In genomic region chr2:13793969-13794363, GRCm38 (mm10) we compare ENCODE assay signal across 8 mouse cellular contexts. TPM values are rescaled to one million over a fixed set of nuclear protein-coding genes. Genes with fewer than 3 reads are reported as not detected.
DNase-seq lines count a peak whose midpoint lies in the region; ATAC-seq and TF ChIP-seq lines count a peak whose summit lies in the region.

Gene St8sia6, minus strand, starts transcription at chr2:13794064.

- no peaks in the 10 kb centered on the region; the same call in 1 of the 2 replicates for H3K27me3 ChIP-seq in testis, adult 2 months (ENCODE audit: control insufficient read depth, insufficient read depth, low read length)
- peaks cover 15% of the 10 kb centered on the region for H3K27me3 ChIP-seq in limb, embryonic 14.5 days (ENCODE audit: control insufficient read depth, insufficient read depth, low read length)
- H3K27me3 ChIP-seq in stomach, embryonic 16.5 days (ENCODE audit: control insufficient read depth, insufficient read depth, low read length) = peaks cover 23% of the 10 kb centered on the region

- 56% methylated on average over 8 of the region's 8 CpGs for WGBS in limb, embryonic 14.5 days
- 54% methylated on average over 8 of the region's 8 CpGs for WGBS in stomach, embryonic 16.5 days

- peaks cover 5% of the 10 kb centered on the region; the same call in 1 of the 2 replicates for H3K4me1 ChIP-seq in testis, adult 2 months (ENCODE audit: control insufficient read depth, insufficient read depth, low read length)
- no peaks in the 10 kb centered on the region; the same call in 1 of the 2 replicates for H3K4me1 ChIP-seq in limb, embryonic 14.5 days (ENCODE audit: control insufficient read depth, insufficient read depth, low read length)
- no peaks in the 10 kb centered on the region for H3K4me1 ChIP-seq in stomach, embryonic 16.5 days (ENCODE audit: control insufficient read depth, insufficient read depth, low read length)

- DNase-seq in gastrocnemius, adult 2 months = no peak
- no peak for DNase-seq in gastrocnemius, postnatal 36 days
- DNase-seq in testis, postnatal 14 days (ENCODE audit: low spot score) = no peak
- no peak for DNase-seq in limb, embryonic 14.5 days (ENCODE audit: low spot score)
- no peak for DNase-seq in thymus, postnatal 10 days (ENCODE audit: low spot score in 2 of 2)

- peak within 1 kb of the TSS; percentile 57 for H3K9ac ChIP-seq in limb, embryonic 14.5 days (ENCODE audit: low read depth, low read length, severe bottlenecking)
- H3K9ac ChIP-seq in stomach, embryonic 16.5 days (ENCODE audit: low read length) = peak within 1 kb of the TSS; percentile 66

- H3K27ac ChIP-seq in gastrocnemius, adult 2 months = peak within 1 kb of the TSS; percentile 46; the same call in 1 of the 2 replicates
- no peak within 1 kb of the TSS for H3K27ac ChIP-seq in testis, adult 2 months (ENCODE audit: control insufficient read depth, insufficient read depth, low read depth, low read length)
- H3K27ac ChIP-seq in limb, embryonic 14.5 days (replicated peaks; ENCODE audit: low read depth, low read length) = no peak within 1 kb of the TSS
- no peak within 1 kb of the TSS for H3K27ac ChIP-seq in stomach, embryonic 16.5 days (ENCODE audit: low read length)

- H3K9me3 ChIP-seq in limb, embryonic 14.5 days (ENCODE audit: control insufficient read depth, low read length) = no peaks in the 10 kb centered on the region
- no peaks in the 10 kb centered on the region for H3K9me3 ChIP-seq in stomach, embryonic 16.5 days (replicated peaks; ENCODE audit: control insufficient read depth, low read length)

- intact Hi-C loops in gastrocnemius, adult 2 months (cut with DNase I) = no loop called here
- intact Hi-C loops in gastrocnemius, postnatal 36 days (cut with DNase I) = no loop called here

- H3K4me2 ChIP-seq in limb, embryonic 14.5 days (replicated peaks; ENCODE audit: low read depth, low read length, severe bottlenecking) = peak within 1 kb of the TSS; percentile 97
- H3K4me2 ChIP-seq in stomach, embryonic 16.5 days (ENCODE audit: low read depth, low read length) = peak within 1 kb of the TSS; percentile 98

- no peaks in the 10 kb centered on the region for H3K36me3 ChIP-seq in testis, adult 2 months (ENCODE audit: control insufficient read depth, insufficient read depth, low read length)
- H3K36me3 ChIP-seq in limb, embryonic 14.5 days (ENCODE audit: control insufficient read depth, insufficient read depth, low read length) = no peaks in the 10 kb centered on the region
- no peaks in the 10 kb centered on the region for H3K36me3 ChIP-seq in stomach, embryonic 16.5 days (ENCODE audit: control insufficient read depth, insufficient read depth, low read length)

- peak within 1 kb of the TSS; percentile 71 for H3K4me3 ChIP-seq in gastrocnemius, adult 2 months
- H3K4me3 ChIP-seq in testis, adult 2 months (ENCODE audit: control insufficient read depth, low read depth, low read length) = peak within 1 kb of the TSS; percentile 68
- peak within 1 kb of the TSS; percentile 60 for H3K4me3 ChIP-seq in limb, embryonic 14.5 days (replicated peaks; ENCODE audit: low read length)
- H3K4me3 ChIP-seq in stomach, embryonic 16.5 days (replicated peaks; ENCODE audit: low read length) = peak within 1 kb of the TSS; percentile 60

- no peak for TF ChIP-seq CTCF in gastrocnemius, adult 2 months (IDR thresholded peaks at IDR 0.05)
- no peak for TF ChIP-seq CTCF in testis, adult 2 months (IDR thresholded peaks at IDR 0.05; ENCODE audit: control insufficient read depth, insufficient read depth, insufficient replicate concordance, low read depth, low read length)

- TF ChIP-seq POLR2A in testis, adult 2 months (IDR thresholded peaks at IDR 0.05; ENCODE audit: control insufficient read depth, low read depth, low read length) = no peak
- no peak for TF ChIP-seq POLR2A in limb, embryonic 14.5 days (IDR thresholded peaks at IDR 0.05; ENCODE audit: borderline replicate concordance, extremely low read depth, insufficient read depth, insufficient read length)

- ATAC-seq in limb, embryonic 14.5 days (ENCODE audit: low FRiP score, low read depth) = no peak
- ATAC-seq in stomach, embryonic 16.5 days (ENCODE audit: insufficient read depth, low FRiP score) = no peak
- no peak for ATAC-seq in granulocyte monocyte progenitor cell, adult 5-6 weeks (replicated peaks; ENCODE audit: poor library complexity, severe bottlenecking)

RNA-seq across cellular contexts. Expression of gene St8sia6, which starts in this region (rescaled TPM):
- under 1 TPM; 0.48 to 0.59 TPM for total RNA-seq in gastrocnemius, adult 2 months (2021)
- 1 to 10 TPM in 1 of 2 experiments, under 1 TPM in 1; 0.47 to 1.2 TPM for total RNA-seq in gastrocnemius, postnatal 36 days (2021)
- 0.05 and 0.07 TPM in 2 replicates for polyA plus RNA-seq in testis, adult 2 months (2012; rRNA removed)
- polyA plus RNA-seq in limb, embryonic 14.5 days (2012; rRNA removed) = 1.1 TPM in 2 replicates
- polyA plus RNA-seq in limb, embryonic 14.5 days (2014; fragmentation: Nextera tagmentation; extraction: Ambion mirVana) = 3.0 and 3.3 TPM in 2 replicates
- 0.50 and 0.80 TPM in 2 replicates for polyA plus RNA-seq in stomach, embryonic 16.5 days (2015; fragmentation: Nextera tagmentation; extraction: Ambion mirVana)
- 0.38 and 1.9 TPM in 2 replicates for total RNA-seq in granulocyte monocyte progenitor cell, adult 5-6 weeks (2014; fragmentation: Nextera tagmentation)
- 1.1 and 2.8 TPM in 2 replicates for total RNA-seq in granulocyte monocyte progenitor cell, adult 5-6 weeks (2017)
